Mouse (Mus musculus) hematopoietic multipotent progenitor cell, adult 10-12 weeks (in vitro differentiated cells): ENCODE measurements around the gene A26c2. TPM values are rescaled to one million over a fixed set of nuclear protein-coding genes. Genes with fewer than 3 reads are reported as not detected.

Experiments used
- polyA plus RNA-seq: library from polyadenylated mRNA; stranded (reverse); fragments of >175 nt; gene quantifications from 2 replicates; pipeline ENCODE4 v1.2.3, GENCODE M21; 2012; ENCODE audit warnings: low replicate concordance

The A26c2 gene
- not detected in 2 replicates for polyA plus RNA-seq

GRCm38 (mm10) chr7:62823573-62823972, at the start of gene A26c2:
A26c2 (minus strand) TSS chr7:62823673.

